Mouse (Mus musculus) bone marrow, adult 2 months (tissue): ENCODE data around the gene Acpp.

Experiments used
- CTCF ChIP-seq: fragments of 200-500 bp; IDR thresholded peaks from 2 replicates; pipeline ENCODE4 v1.5.1; 2011; ENCODE audit warnings: low read length, control low read depth; ENCODE audit not compliant: control insufficient read depth, insufficient read depth
- POLR2A ChIP-seq: fragments of 200-500 bp; IDR thresholded peaks from 2 replicates; pipeline ENCODE4 v1.6.1; 2011; ENCODE audit warnings: low read depth, mild to moderate bottlenecking, control low read depth, low read length, borderline replicate concordance; ENCODE audit not compliant: control insufficient read depth

GRCm38 (mm10) chr9:104304800-104305199, 32.7 kb downstream of the Acpp start:
- TF ChIP-seq CTCF (no peak), POLR2A (no peak)
